Mouse (Mus musculus): ENCODE measurements around the gene Ctse. TPM values are rescaled to one million over a fixed set of nuclear protein-coding genes. Genes with fewer than 3 reads are reported as not detected.
A peak's percentile ranks its signal among the peaks of the same experiment; 100 is the strongest.

Ctse gene
- total RNA-seq, 2 experiments from 2014 or later, result 0.22 TPM; not detected in 1

- intact Hi-C loops (cut with DNase I), result no loop called here
- no peak for DNase-seq (ENCODE audit: extremely low spot score in 1 of 2, low spot score in 2 of 2)
Measured at GRCm38 (mm10) chr1:131641565-131641964, 3.5 kb downstream of the Ctse start.

- intact Hi-C loops (cut with DNase I), result no loop called here
- DNase-seq (ENCODE audit: extremely low spot score in 1 of 2, low spot score in 2 of 2), result no peak
Measured at GRCm38 (mm10) chr1:131642251-131642650, 4.1 kb downstream of the Ctse start.

- intact Hi-C loops (cut with DNase I), result no loop called here
- no peak for DNase-seq (ENCODE audit: extremely low spot score in 1 of 2, low spot score in 2 of 2)
Measured at GRCm38 (mm10) chr1:131652670-131653443, 14.8 kb downstream of the Ctse start.

- intact Hi-C loops (cut with DNase I), result loop anchor here (5.0 kb wide), 1 partner anchor 108 kb away; no protein-coding TSS in a partner anchor
- DNase-seq (ENCODE audit: extremely low spot score in 1 of 2, low spot score in 2 of 2), result no peak
Measured at GRCm38 (mm10) chr1:131655601-131656000, 17.5 kb downstream of the Ctse start.

- intact Hi-C loops (cut with DNase I), result loop anchor here (5.0 kb wide), 1 partner anchor 111 kb away; no protein-coding TSS in a partner anchor
- peak; percentile 89 to 93 for DNase-seq (ENCODE audit: extremely low spot score in 1 of 2, low spot score in 2 of 2)
Measured at GRCm38 (mm10) chr1:131657945-131658354, 19.8 kb downstream of the Ctse start.

- intact Hi-C loops (cut with DNase I), result loop anchor here (5.0 kb wide), 1 partner anchor 112 kb away; no protein-coding TSS in a partner anchor
- DNase-seq (ENCODE audit: extremely low spot score in 1 of 2, low spot score in 2 of 2), result no peak
Measured at GRCm38 (mm10) chr1:131659512-131660085, 21.5 kb downstream of the Ctse start.

GRCm38 (mm10) chr1:131660266-131660665 lies 22.2 kb downstream of the Ctse start:
- DNase-seq (ENCODE audit: extremely low spot score in 1 of 2, low spot score in 2 of 2), result no peak
- intact Hi-C loops (cut with DNase I), result no loop called here

GRCm38 (mm10) chr1:131660716-131661472 lies 22.8 kb downstream of the Ctse start:
- intact Hi-C loops (cut with DNase I), result no loop called here
- DNase-seq (ENCODE audit: extremely low spot score in 1 of 2, low spot score in 2 of 2), result no peak

- no peak for DNase-seq (ENCODE audit: extremely low spot score in 1 of 2, low spot score in 2 of 2)
- intact Hi-C loops (cut with DNase I), result no loop called here
Measured at GRCm38 (mm10) chr1:131661749-131662148, 23.6 kb downstream of the Ctse start.

- intact Hi-C loops (cut with DNase I), result no loop called here
- no peak for DNase-seq (ENCODE audit: extremely low spot score in 1 of 2, low spot score in 2 of 2)
Measured at GRCm38 (mm10) chr1:131663286-131663995, 25.3 kb downstream of the Ctse start.

GRCm38 (mm10) chr1:131664136-131664535 lies 26.0 kb downstream of the Ctse start:
- intact Hi-C loops (cut with DNase I), result no loop called here
- no peak for DNase-seq (ENCODE audit: extremely low spot score in 1 of 2, low spot score in 2 of 2)

- no peak for DNase-seq (ENCODE audit: extremely low spot score in 1 of 2, low spot score in 2 of 2)
- intact Hi-C loops (cut with DNase I), result no loop called here
Measured at GRCm38 (mm10) chr1:131665886-131666285, 27.8 kb downstream of the Ctse start.

- DNase-seq (ENCODE audit: extremely low spot score in 1 of 2, low spot score in 2 of 2), result no peak
- intact Hi-C loops (cut with DNase I), result no loop called here
Measured at GRCm38 (mm10) chr1:131671113-131671512, 33.0 kb downstream of the Ctse start.

- no peak for DNase-seq (ENCODE audit: extremely low spot score in 1 of 2, low spot score in 2 of 2)
- intact Hi-C loops (cut with DNase I), result no loop called here
Measured at GRCm38 (mm10) chr1:131672361-131672760, 34.3 kb downstream of the Ctse start.

- no peak for DNase-seq (ENCODE audit: extremely low spot score in 1 of 2, low spot score in 2 of 2)
- intact Hi-C loops (cut with DNase I), result no loop called here
Measured at GRCm38 (mm10) chr1:131679644-131680043, 41.5 kb downstream of the Ctse start.

GRCm38 (mm10) chr1:131687739-131688138 lies 49.6 kb downstream of the Ctse start:
- no peak for DNase-seq (ENCODE audit: extremely low spot score in 1 of 2, low spot score in 2 of 2)
- intact Hi-C loops (cut with DNase I), result no loop called here

GRCm38 (mm10) chr1:131688475-131688874 lies 50.4 kb downstream of the Ctse start, which contains the start of gene Rab7b:
Gene Rab7b, plus strand, starts transcription at chr1:131688695.
- peak in 1 of 2 experiments; percentile 63 for DNase-seq (ENCODE audit: extremely low spot score in 1 of 2, low spot score in 2 of 2)
- intact Hi-C loops (cut with DNase I), result no loop called here

- DNase-seq (ENCODE audit: extremely low spot score in 1 of 2, low spot score in 2 of 2), result no peak
- intact Hi-C loops (cut with DNase I), result no loop called here
Measured at GRCm38 (mm10) chr1:131689016-131689415, 50.9 kb downstream of the Ctse start.

- no peak for DNase-seq (ENCODE audit: extremely low spot score in 1 of 2, low spot score in 2 of 2)
- intact Hi-C loops (cut with DNase I), result no loop called here
Measured at GRCm38 (mm10) chr1:131689899-131690298, 51.8 kb downstream of the Ctse start.
